Mouse (Mus musculus): ENCODE results near the gene Olfr1350. TPM values are rescaled to one million over a fixed set of nuclear protein-coding genes. Genes with fewer than 3 reads are reported as not detected.
"Not testable (repeated sequence)": the region's sequence is repeated elsewhere in the genome, so short reads cannot be mapped to it uniquely, and the experiment has no call there.

The Olfr1350 gene
- polyA plus RNA-seq (2016; fragmentation: Nextera tagmentation; extraction: Ambion mirVana), result not detected in 2 replicates

GRCm38 (mm10) chr7:6564541-6564940, at the start of gene Olfr1350:
Gene Olfr1350, plus strand, starts transcription at chr7:6564841.
- no peak within 1 kb of the TSS for H3K4me2 ChIP-seq (replicated peaks)
- no peaks in the 10 kb centered on the region for H3K4me1 ChIP-seq
- H3K27ac ChIP-seq, result no peak within 1 kb of the TSS
- peaks cover 4% of the 10 kb centered on the region; the same call in 1 of the 2 replicates for H3K9me3 ChIP-seq (replicated peaks)
- H3K9ac ChIP-seq, result no peak within 1 kb of the TSS
- no peaks in the 10 kb centered on the region for H3K27me3 ChIP-seq
- H3K36me3 ChIP-seq, result no peaks in the 10 kb centered on the region
- no peak for ATAC-seq (ENCODE audit: low FRiP score)
- H3K4me3 ChIP-seq, result no peak within 1 kb of the TSS

DNA sequence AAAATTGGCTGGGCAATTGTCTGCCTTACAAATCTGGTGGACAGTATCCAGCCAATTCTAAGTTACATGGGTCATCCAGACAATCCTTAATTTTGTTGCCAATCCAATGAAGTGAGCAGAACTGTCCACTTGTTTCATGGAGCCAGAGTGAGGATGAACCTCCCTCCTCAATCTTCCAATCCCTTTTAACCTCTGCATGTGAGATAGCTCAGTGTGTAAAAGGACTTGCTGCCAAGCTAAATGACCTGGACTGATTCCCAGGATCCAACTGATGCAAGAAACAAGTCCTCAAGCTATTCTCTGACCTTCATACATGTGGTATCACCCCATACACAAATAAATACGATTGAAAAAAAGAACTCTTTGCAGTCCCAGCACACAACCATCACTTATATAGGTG, 43.0 kb upstream of the Olfr1350 start:
- WGBS, result 43% methylated on average over 1 of the region's 1 CpGs

GRCm38 (mm10) chr7:6522850-6523249, 41.8 kb upstream of the Olfr1350 start, which contains the start of gene Olfr1349:
Gene Olfr1349, minus strand, starts transcription at chr7:6522950.
- Histone ChIP-seq H3K4me3 (no peak within 1 kb of the TSS), H3K9ac (no peak within 1 kb of the TSS), H3K27me3 (no peaks in the 10 kb centered on the region), H3K9me3 (replicated peaks) (peaks cover 9% of the 10 kb centered on the region; the same call in 1 of the 2 replicates), H3K4me2 (replicated peaks) (no peak within 1 kb of the TSS), H3K36me3 (no peaks in the 10 kb centered on the region), H3K4me1 (no peaks in the 10 kb centered on the region), H3K27ac (no peak within 1 kb of the TSS)
- ATAC-seq (ENCODE audit: low FRiP score), result no peak
- WGBS, result 79% methylated on average over 5 of the region's 5 CpGs

More for the DNA sequence above, 43.0 kb upstream of the Olfr1350 start:
- H3K9me3 ChIP-seq (replicated peaks), result peaks cover 2% of the 10 kb centered on the region; the same call in 1 of the 2 replicates
- H3K4me3 ChIP-seq, result no peak overlapping the region
- no peaks in the 10 kb centered on the region for H3K27me3 ChIP-seq
- no peaks in the 10 kb centered on the region for H3K36me3 ChIP-seq
- H3K27ac ChIP-seq, result no peak overlapping the region
- no peak for ATAC-seq (ENCODE audit: low FRiP score)
- no peaks in the 10 kb centered on the region for H3K4me1 ChIP-seq
- H3K9ac ChIP-seq, result no peak overlapping the region
- H3K4me2 ChIP-seq (replicated peaks), result no peak overlapping the region

GRCm38 (mm10) chr7:6525001-6525400, 39.6 kb upstream of the Olfr1350 start:
- peaks cover 12% of the 10 kb centered on the region; the same call in 1 of the 2 replicates for H3K9me3 ChIP-seq (replicated peaks)
- ATAC-seq (ENCODE audit: low FRiP score), result no peak

DNA sequence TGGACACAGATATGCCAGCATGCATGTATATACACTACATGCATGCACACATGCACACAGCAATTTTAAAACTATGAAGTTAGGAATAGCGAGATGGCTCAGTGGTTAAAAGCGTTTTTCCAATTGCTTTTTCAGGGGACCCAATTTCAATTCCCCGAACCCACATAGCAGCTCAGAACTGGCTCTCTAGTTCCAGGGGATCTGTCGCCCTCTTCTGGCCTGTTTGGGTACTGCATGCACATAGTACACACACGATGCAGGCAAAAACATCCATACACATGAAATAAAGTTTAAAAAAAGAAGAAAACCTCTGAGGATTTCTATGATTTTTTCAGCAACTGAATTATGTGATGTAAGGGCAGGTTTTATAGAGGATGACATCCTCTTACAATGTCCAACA, 38.5 kb upstream of the Olfr1350 start:
- no peak overlapping the region for H3K4me3 ChIP-seq
- no peaks in the 10 kb centered on the region for H3K36me3 ChIP-seq
- H3K9me3 ChIP-seq (replicated peaks), result peaks cover 10% of the 10 kb centered on the region; the same call in 1 of the 2 replicates
- H3K27ac ChIP-seq, result no peak overlapping the region
- H3K4me1 ChIP-seq, result no peaks in the 10 kb centered on the region
- H3K9ac ChIP-seq, result no peak overlapping the region
- H3K4me2 ChIP-seq (replicated peaks), result no peak overlapping the region
- 67% methylated on average over 5 of the region's 5 CpGs for WGBS
- ATAC-seq (ENCODE audit: low FRiP score), result no peak
- H3K27me3 ChIP-seq, result no peaks in the 10 kb centered on the region

More at GRCm38 (mm10) chr7:6525001-6525400, 39.6 kb upstream of the Olfr1350 start:
- Histone ChIP-seq H3K27ac (no peak overlapping the region), H3K4me2 (replicated peaks) (no peak overlapping the region), H3K4me1 (no peaks in the 10 kb centered on the region), H3K36me3 (no peaks in the 10 kb centered on the region), H3K27me3 (no peaks in the 10 kb centered on the region), H3K9ac (no peak overlapping the region), H3K4me3 (no peak overlapping the region)
- WGBS, result 62% methylated on average over 3 of the region's 3 CpGs

- no peak overlapping the region for H3K4me3 ChIP-seq
- H3K4me1 ChIP-seq, result no peaks in the 10 kb centered on the region
- H3K4me2 ChIP-seq (replicated peaks), result no peak overlapping the region
- H3K27ac ChIP-seq, result no peak overlapping the region
- no peaks in the 10 kb centered on the region for H3K27me3 ChIP-seq
- no peaks in the 10 kb centered on the region for H3K36me3 ChIP-seq
- peak; percentile 38; the same call in 1 of the 2 replicates for ATAC-seq (ENCODE audit: low FRiP score)
- WGBS, result 60% methylated on average over 8 of the region's 8 CpGs
- H3K9me3 ChIP-seq (replicated peaks), result peaks cover 7% of the 10 kb centered on the region; the same call in 1 of the 2 replicates
- H3K9ac ChIP-seq, result no peak overlapping the region
Measured at GRCm38 (mm10) chr7:6586096-6586759, 21.6 kb downstream of the Olfr1350 start.

GRCm38 (mm10) chr7:6588766-6589165, 24.1 kb downstream of the Olfr1350 start:
- H3K9ac ChIP-seq; H3K36me3 ChIP-seq; H3K27me3 ChIP-seq; H3K9me3 ChIP-seq (replicated peaks); H3K4me3 ChIP-seq; H3K27ac ChIP-seq; H3K4me1 ChIP-seq; H3K4me2 ChIP-seq (replicated peaks); ATAC-seq (ENCODE audit: low FRiP score): not testable (repeated sequence)
- WGBS, result 81% methylated on average over 13 of the region's 13 CpGs

DNA sequence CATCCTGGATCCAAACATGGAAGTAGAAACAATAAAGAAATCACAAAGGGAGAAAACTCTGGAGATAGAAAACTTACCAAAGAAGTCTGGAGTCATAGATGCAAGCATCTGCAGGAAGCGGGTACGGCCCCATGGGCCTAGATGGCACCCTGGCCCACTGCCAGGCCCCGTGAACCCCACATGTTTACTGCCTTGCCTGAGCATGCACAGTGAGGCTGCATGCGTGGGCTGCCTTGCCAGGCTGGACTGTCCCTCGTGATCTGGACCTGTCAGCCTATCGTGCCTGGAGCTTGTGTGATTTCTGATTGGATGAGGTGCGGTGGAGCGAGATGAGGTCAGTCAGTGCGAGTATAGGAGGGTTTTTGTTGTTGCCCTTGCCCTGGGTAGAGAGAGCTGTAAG, 38.7 kb downstream of the Olfr1350 start:
- H3K4me2 ChIP-seq (replicated peaks), result no peak overlapping the region
- ATAC-seq (ENCODE audit: low FRiP score), result no peak
- H3K27me3 ChIP-seq, result no peaks in the 10 kb centered on the region
- peaks cover 18% of the 10 kb centered on the region for H3K9me3 ChIP-seq (replicated peaks)
- 90% methylated on average over 9 of the region's 9 CpGs for WGBS
- no peak overlapping the region for H3K9ac ChIP-seq
- no peak overlapping the region for H3K27ac ChIP-seq
- no peak overlapping the region for H3K4me3 ChIP-seq
- no peaks in the 10 kb centered on the region for H3K4me1 ChIP-seq
- no peaks in the 10 kb centered on the region for H3K36me3 ChIP-seq

Other genes starting within 250 kb of the Olfr1350 start
- gene Zfp583, start 233.6 kb upstream of the Olfr1350 start, polyA plus RNA-seq (2016; fragmentation: Nextera tagmentation; extraction: Ambion mirVana), result 10.8 and 12.1 TPM in 2 replicates
- gene Gm3854, start 221.1 kb upstream of the Olfr1350 start, polyA plus RNA-seq (2016; fragmentation: Nextera tagmentation; extraction: Ambion mirVana), result 4.8 and 5.4 TPM in 2 replicates
- gene Zfp78, start 201.6 kb upstream of the Olfr1350 start, polyA plus RNA-seq (2016; fragmentation: Nextera tagmentation; extraction: Ambion mirVana), result 2.8 and 3.0 TPM in 2 replicates
- 15.9 and 16.4 TPM in 2 replicates for gene Zfp28, start 181.5 kb upstream of the Olfr1350 start, polyA plus RNA-seq (2016; fragmentation: Nextera tagmentation; extraction: Ambion mirVana)
- gene Smim17, start 166.1 kb upstream of the Olfr1350 start, polyA plus RNA-seq (2016; fragmentation: Nextera tagmentation; extraction: Ambion mirVana), result 1.5 TPM in 2 replicates
- not detected in 2 replicates for gene Gm20715, start 154.6 kb upstream of the Olfr1350 start, polyA plus RNA-seq (2016; fragmentation: Nextera tagmentation; extraction: Ambion mirVana)
- gene Olfr1344, start 126.2 kb upstream of the Olfr1350 start, polyA plus RNA-seq (2016; fragmentation: Nextera tagmentation; extraction: Ambion mirVana), result not detected in 2 replicates
- not detected in 2 replicates for gene Olfr1336, start 108.7 kb upstream of the Olfr1350 start, polyA plus RNA-seq (2016; fragmentation: Nextera tagmentation; extraction: Ambion mirVana)
- gene Olfr1346, start 97.7 kb upstream of the Olfr1350 start, polyA plus RNA-seq (2016; fragmentation: Nextera tagmentation; extraction: Ambion mirVana), result not detected in 2 replicates
- gene Olfr5, start 77.9 kb upstream of the Olfr1350 start, polyA plus RNA-seq (2016; fragmentation: Nextera tagmentation; extraction: Ambion mirVana), result not detected in 2 replicates
- not detected in 2 replicates for gene Olfr1347, start 65.1 kb upstream of the Olfr1350 start, polyA plus RNA-seq (2016; fragmentation: Nextera tagmentation; extraction: Ambion mirVana)
- not detected in 2 replicates for gene Olfr1348, start 56.1 kb upstream of the Olfr1350 start, polyA plus RNA-seq (2016; fragmentation: Nextera tagmentation; extraction: Ambion mirVana)
- gene Olfr1349, start 41.9 kb upstream of the Olfr1350 start, polyA plus RNA-seq (2016; fragmentation: Nextera tagmentation; extraction: Ambion mirVana), result not detected in 2 replicates
- 2.3 and 3.0 TPM in 2 replicates for gene Zim1, start 131.6 kb downstream of the Olfr1350 start, polyA plus RNA-seq (2016; fragmentation: Nextera tagmentation; extraction: Ambion mirVana)
- 175 and 205 TPM in 2 replicates for gene Peg3, start 165.6 kb downstream of the Olfr1350 start, polyA plus RNA-seq (2016; fragmentation: Nextera tagmentation; extraction: Ambion mirVana)
- gene Usp29, start 165.7 kb downstream of the Olfr1350 start, polyA plus RNA-seq (2016; fragmentation: Nextera tagmentation; extraction: Ambion mirVana), result 20.3 and 22.8 TPM in 2 replicates

Data from hindbrain, embryonic 12.5 days (tissue).